In genomic region chr9:14568487-14568886, GRCm38 (mm10) we compare ENCODE assay signal across 22 mouse cellular contexts.
DNase-seq lines count a peak whose midpoint lies in the region; ATAC-seq and TF ChIP-seq lines count a peak whose summit lies in the region.
"Had no signal": no experiment of that assay in that cellular context is flagged by ENCODE, and none has a peak within 500 bp of the region (broad histone marks: within the 10 kb centered on the region; RNA-seq: fewer than 3 reads in every experiment).

No protein-coding gene starts in this region.

- H3K9ac ChIP-seq in embryonic facial prominence, embryonic 14.5 days (ENCODE audit: low read depth, low read length): no peak overlapping the region
- H3K9ac ChIP-seq: forebrain, embryonic 12.5 days; heart, embryonic 12.5 days; hindbrain, embryonic 12.5 days; limb, embryonic 13.5 days; midbrain, embryonic 12.5 days had no signal

- peak; percentile 30; the same call in 1 of the 2 replicates for ATAC-seq in embryonic facial prominence, embryonic 14.5 days (ENCODE audit: low read depth)
- ATAC-seq in CD4-positive, CD25-positive, alpha-beta regulatory T cell, adult 4 months: peak; percentile 32
- ATAC-seq in activated CD4-positive, CD25-positive, alpha-beta regulatory T cell, adult 4 months: peak; percentile 76
- peak; percentile 87 for ATAC-seq in megakaryocyte progenitor cell, adult 5-6 weeks (replicated peaks; ENCODE audit: poor library complexity)

- H3K27ac ChIP-seq in embryonic facial prominence, embryonic 14.5 days (replicated peaks; ENCODE audit: low read depth, low read length): no peak overlapping the region
- no peak overlapping the region for H3K27ac ChIP-seq in embryonic facial prominence, embryonic 10.5 days (replicated peaks)
- no peak overlapping the region for H3K27ac ChIP-seq in kidney, adult 2 months (ENCODE audit: insufficient read depth, low read depth, low read length)
- H3K27ac ChIP-seq: forebrain, embryonic 12.5 days; hindbrain, embryonic 12.5 days; limb, embryonic 13.5 days; midbrain, embryonic 12.5 days had no signal

- no peaks in the 10 kb centered on the region for H3K27me3 ChIP-seq in embryonic facial prominence, embryonic 14.5 days (replicated peaks; ENCODE audit: control insufficient read depth, insufficient read depth, low read length)
- no peaks in the 10 kb centered on the region for H3K27me3 ChIP-seq in embryonic facial prominence, embryonic 10.5 days (replicated peaks; ENCODE audit: low read depth, poor library complexity, severe bottlenecking)
- no peaks in the 10 kb centered on the region for H3K27me3 ChIP-seq in kidney, adult 2 months (replicated peaks; ENCODE audit: control insufficient read depth, insufficient read depth, low read length)
- H3K27me3 ChIP-seq: forebrain, embryonic 12.5 days; heart, embryonic 12.5 days; hindbrain, embryonic 12.5 days; limb, embryonic 13.5 days; midbrain, embryonic 12.5 days had no signal

- peak; percentile 48 for DNase-seq in embryonic facial prominence, embryonic 14.5 days (ENCODE audit: low spot score)
- no peak for DNase-seq in embryonic facial prominence, embryonic 10.5 days (ENCODE audit: low spot score)
- no peak for DNase-seq in kidney, adult 2 months
- no peak for DNase-seq in testis, postnatal 14 days (ENCODE audit: low spot score)
- no peak for DNase-seq in left cerebral cortex, adult 11 months (ENCODE audit: low spot score)
- DNase-seq: adrenal gland, postnatal 36 days; cerebellum, adult 18-20 months; cerebellum, postnatal 25 days; heart, adult 11 months; heart, postnatal 14 days; kidney, postnatal 4 days; layer of hippocampus, adult 9-11 months; lung, postnatal 10 days; thymus, postnatal 4 days had no signal

- no peak overlapping the region for H3K4me2 ChIP-seq in embryonic facial prominence, embryonic 14.5 days (ENCODE audit: low read depth, low read length)
- H3K4me2 ChIP-seq: forebrain, embryonic 12.5 days; heart, embryonic 12.5 days; hindbrain, embryonic 12.5 days; limb, embryonic 13.5 days; midbrain, embryonic 12.5 days had no signal

- no peak overlapping the region for H3K4me3 ChIP-seq in embryonic facial prominence, embryonic 14.5 days (ENCODE audit: low read depth, low read length)
- H3K4me3 ChIP-seq in embryonic facial prominence, embryonic 10.5 days: no peak overlapping the region
- H3K4me3 ChIP-seq in kidney, adult 2 months (ENCODE audit: insufficient read depth, low read depth, low read length): no peak overlapping the region
- H3K4me3 ChIP-seq: forebrain, embryonic 12.5 days; heart, embryonic 12.5 days; hindbrain, embryonic 12.5 days; limb, embryonic 13.5 days; midbrain, embryonic 12.5 days had no signal

- TF ChIP-seq CTCF in kidney, adult 2 months (conservative IDR thresholded peaks at IDR 0.05; ENCODE audit: insufficient read depth, insufficient read length, low read depth, low read length): no peak

- WGBS in embryonic facial prominence, embryonic 14.5 days: 60% methylated on average over 2 of the region's 2 CpGs
- 87% methylated on average over 2 of the region's 2 CpGs for WGBS in embryonic facial prominence, embryonic 10.5 days
- WGBS in kidney, adult 2 months: 77% methylated on average over 2 of the region's 2 CpGs

- H3K9me3 ChIP-seq in embryonic facial prominence, embryonic 14.5 days (ENCODE audit: control insufficient read depth, low read length): no peaks in the 10 kb centered on the region
- no peaks in the 10 kb centered on the region for H3K9me3 ChIP-seq in embryonic facial prominence, embryonic 10.5 days
- H3K9me3 ChIP-seq: forebrain, embryonic 12.5 days; heart, embryonic 12.5 days; hindbrain, embryonic 12.5 days; limb, embryonic 13.5 days; midbrain, embryonic 12.5 days had no signal

- H3K4me1 ChIP-seq in embryonic facial prominence, embryonic 14.5 days (ENCODE audit: control insufficient read depth, insufficient read depth, low read length): no peaks in the 10 kb centered on the region
- H3K4me1 ChIP-seq in embryonic facial prominence, embryonic 10.5 days: no peaks in the 10 kb centered on the region
- H3K4me1 ChIP-seq in kidney, adult 2 months (ENCODE audit: control insufficient read depth, insufficient read depth, low read length): no peaks in the 10 kb centered on the region
- H3K4me1 ChIP-seq: forebrain, embryonic 12.5 days; heart, embryonic 12.5 days; hindbrain, embryonic 12.5 days; limb, embryonic 13.5 days; midbrain, embryonic 12.5 days had no signal

- no peak for TF ChIP-seq POLR2A in kidney, adult 2 months (IDR thresholded peaks at IDR 0.05; ENCODE audit: low read depth, low read length)

- peaks cover 98% of the 10 kb centered on the region for H3K36me3 ChIP-seq in embryonic facial prominence, embryonic 14.5 days (ENCODE audit: control insufficient read depth, insufficient read depth, low read length)
- peaks cover 97% of the 10 kb centered on the region for H3K36me3 ChIP-seq in embryonic facial prominence, embryonic 10.5 days (replicated peaks)
- no peaks in the 10 kb centered on the region; the same call in 1 of the 2 replicates for H3K36me3 ChIP-seq in kidney, adult 2 months (ENCODE audit: control insufficient read depth, insufficient read depth, low read length)

Comparison
In these comparisons a context has a peak if more than half of its experiments do, and no peak if none do; other contexts are left out.
1. ATAC-seq: peak in every context shown above with its lines; median percentile 87 in megakaryocyte progenitor cell, adult 5-6 weeks; 76 in activated CD4-positive, CD25-positive, alpha-beta regulatory T cell, adult 4 months; 32 in CD4-positive, CD25-positive, alpha-beta regulatory T cell, adult 4 months; 30 in embryonic facial prominence, embryonic 14.5 days.